Mouse (Mus musculus) B cell, adult (primary cell): ENCODE data around the gene Adprhl2. TPM values are rescaled to one million over a fixed set of nuclear protein-coding genes. Genes with fewer than 3 reads are reported as not detected.

Source experiments
- total RNA-seq: library from RNA; stranded (reverse); gene quantifications from 4 replicates; pipeline ENCODE4 v1.2.4, GENCODE M21; 2023; ENCODE audit not compliant: inconsistent age

Adprhl2 gene
- 33.3 to 45.0 TPM (median 39.4 TPM) in 4 replicates for total RNA-seq

GRCm38 (mm10) chr4:126321111-126321853 lies at the start of gene Adprhl2:
Gene Adprhl2, minus strand, starts transcription at chr4:126321703.

GRCm38 (mm10) chr4:126325281-126325861 lies 3.9 kb upstream of the Adprhl2 start, which contains the start of gene Tekt2:
Gene Tekt2, minus strand, starts transcription at chr4:126325688.

DNA sequence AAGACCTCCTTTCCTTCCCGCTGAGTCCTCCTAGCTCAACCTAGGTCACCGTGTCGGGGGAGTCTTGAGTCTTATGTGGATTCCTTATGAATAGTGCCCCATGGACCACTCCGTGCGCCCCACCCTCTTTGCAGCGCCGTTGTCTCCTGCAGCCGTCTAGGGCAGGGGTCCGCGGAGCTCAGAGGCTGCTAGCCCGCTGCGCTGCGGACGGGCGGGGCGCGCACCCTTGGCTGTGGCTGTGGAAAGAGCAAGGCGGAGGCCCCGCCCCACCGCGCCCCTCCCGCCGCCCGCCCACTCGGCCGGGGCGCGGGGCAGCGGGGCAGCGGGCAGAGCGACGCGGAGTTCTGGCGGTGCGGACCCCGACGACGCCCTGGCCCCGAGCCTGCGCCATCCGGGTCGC lies 35.0 kb downstream of the Adprhl2 start, which contains the start of gene Col8a2:
Col8a2 (plus strand) TSS at position 302 of the 400 bp plus-strand sequence.

Other genes starting within 250 kb of the Adprhl2 start
- 14.8 to 17.5 TPM (median 17.2 TPM) in 4 replicates for gene Lsm10, start 225.1 kb downstream of the Adprhl2 start, total RNA-seq
- gene Stk40, start 217.7 kb downstream of the Adprhl2 start, total RNA-seq, result 40.2 to 44.7 TPM (median 40.4 TPM) in 4 replicates
- gene Eva1b, start 174.0 kb downstream of the Adprhl2 start, total RNA-seq, result 2.4 to 5.4 TPM (median 3.4 TPM) in 4 replicates
- gene Sh3d21, start 158.2 kb downstream of the Adprhl2 start, total RNA-seq, result 0.80 to 1.00 TPM (median 0.96 TPM) in 4 replicates
- gene Thrap3, start 118.9 kb downstream of the Adprhl2 start, total RNA-seq, result 536 to 621 TPM (median 609 TPM) in 4 replicates
- gene Map7d1, start 65.4 kb downstream of the Adprhl2 start, total RNA-seq, result 44.6 to 60.7 TPM (median 55.7 TPM) in 4 replicates
- gene Trappc3, start 59.4 kb downstream of the Adprhl2 start, total RNA-seq, result 40.2 to 46.6 TPM (median 44.6 TPM) in 4 replicates
- gene Col8a2, start 34.9 kb downstream of the Adprhl2 start, total RNA-seq, result not detected in 4 replicates
- gene Tekt2, start 4.0 kb upstream of the Adprhl2 start, total RNA-seq, result not detected in 4 replicates
- gene Ago3, start 107.9 kb upstream of the Adprhl2 start, total RNA-seq, result 18.4 to 33.7 TPM (median 26.3 TPM) in 4 replicates
- 56.3 to 63.7 TPM (median 59.3 TPM) in 4 replicates for gene Ago1, start 146.9 kb upstream of the Adprhl2 start, total RNA-seq
- gene Ago4, start 211.8 kb upstream of the Adprhl2 start, total RNA-seq, result 8.6 to 11.2 TPM (median 9.5 TPM) in 4 replicates
- 11.4 to 16.4 TPM (median 13.6 TPM) in 4 replicates for gene Clspn, start 235.2 kb upstream of the Adprhl2 start, total RNA-seq